Mouse (Mus musculus) lung, postnatal 0 days (tissue): ENCODE results near the gene Mlc1.

ENCODE experiments used
- CTCF ChIP-seq: IDR thresholded peaks from 2 replicates; pipeline ENCODE4 v1.5.1; 2016; ENCODE audit warnings: antibody characterized with exemption, mild to moderate bottlenecking
- EP300 ChIP-seq: IDR thresholded peaks from 2 replicates; pipeline ENCODE4 v1.6.1; 2016; ENCODE audit warnings: antibody characterized with exemption, mild to moderate bottlenecking, control low read depth

- TF ChIP-seq CTCF (no peak), EP300 (no peak)
Observed at GRCm38 (mm10) chr15:88982534-88983079, 3.8 kb upstream of the Mlc1 start, which contains the start of gene Mov10l1.
